Mouse (Mus musculus): ENCODE measurements at regions not wholly inside any gene's neighbourhood (a gene's known extent, or its start where the extent isn't known, plus 50 kb on each side); places are given as distances from the start of the nearest gene placed in this dataset.

DNA sequence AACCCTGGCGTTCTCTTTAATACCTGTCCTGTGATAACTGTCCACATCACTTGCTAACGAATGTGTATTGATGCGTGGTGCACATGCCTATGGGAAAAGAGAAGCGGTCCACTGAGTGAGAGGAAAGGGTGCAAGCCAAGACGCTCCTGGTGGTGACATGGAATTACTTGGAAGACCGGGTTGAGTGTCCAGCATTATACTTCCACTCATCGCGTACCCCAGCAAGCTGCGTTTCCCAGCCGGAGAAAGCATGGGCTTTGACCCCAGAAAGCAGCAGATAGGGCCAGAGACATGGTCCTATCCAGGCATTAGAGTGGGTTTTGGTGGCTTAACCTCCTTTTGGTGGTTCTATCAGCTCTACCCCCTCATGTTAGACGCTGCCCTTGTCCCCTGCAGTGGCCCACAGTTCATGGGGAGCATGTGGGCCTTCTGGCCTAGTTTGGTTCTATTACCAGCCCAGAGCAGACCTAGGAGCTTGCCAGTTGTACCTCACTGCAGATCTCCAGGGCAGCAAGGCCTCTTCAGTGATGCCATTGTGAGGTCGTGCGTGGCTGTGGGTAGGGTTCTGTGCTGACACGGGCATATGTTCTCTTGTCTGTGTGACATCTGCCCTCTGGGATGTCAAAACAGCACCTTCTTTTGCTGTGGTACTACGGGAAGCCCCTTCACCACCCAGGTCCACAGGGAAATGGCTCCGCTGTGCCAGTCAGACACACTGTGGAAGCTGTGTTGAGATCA, 903.3 kb upstream of the Car8 start:
- no peak for TF ChIP-seq CTCF (IDR thresholded peaks at IDR 0.05; ENCODE audit: low read depth)
- TF ChIP-seq EP300 (IDR thresholded peaks at IDR 0.05; ENCODE audit: low read depth) = no peak
